Mouse (Mus musculus) kidney, adult 2 months (tissue): ENCODE results near the gene Gpnmb. TPM values are rescaled to one million over a fixed set of nuclear protein-coding genes. Genes with fewer than 3 reads are reported as not detected.

Source experiments
- DNase-seq: peaks from one replicate; pipeline ENCODE4 v3.0.0; 2021
- H3K27ac ChIP-seq: fragments of 200-500 bp; 2 replicates; pipeline ENCODE4 v1.5.1; 2012; ENCODE audit warnings: low read depth, low read length, control low read depth, inconsistent platforms; ENCODE audit not compliant: insufficient read depth
- H3K27me3 ChIP-seq: fragments of 200-500 bp; replicated peaks from 2 replicates; pipeline ENCODE4 v1.6.1; 2012; ENCODE audit warnings: mild to moderate bottlenecking, moderate library complexity, low read length, inconsistent platforms; ENCODE audit not compliant: control insufficient read depth, insufficient read depth
- H3K36me3 ChIP-seq: fragments of 200-500 bp; 2 replicates; pipeline ENCODE4 v1.6.1; 2012; ENCODE audit warnings: mild to moderate bottlenecking, moderate library complexity, low read length, inconsistent platforms; ENCODE audit not compliant: control insufficient read depth, insufficient read depth
- H3K4me1 ChIP-seq: fragments of 200-500 bp; 2 replicates; pipeline ENCODE4 v1.6.1; 2011; ENCODE audit warnings: low read length; ENCODE audit not compliant: control insufficient read depth, insufficient read depth
- H3K4me3 ChIP-seq: fragments of 200-500 bp; 2 replicates; pipeline ENCODE4 v1.5.1; 2011; ENCODE audit warnings: mild to moderate bottlenecking, low read depth, low read length, control low read depth; ENCODE audit not compliant: insufficient read depth
- CTCF ChIP-seq: fragments of 200-500 bp; conservative IDR thresholded peaks from 2 replicates; pipeline ENCODE4 v1.5.1; 2011; ENCODE audit warnings: low read depth, mild to moderate bottlenecking, control low read depth, low read length, moderate library complexity, mixed read lengths; ENCODE audit not compliant: insufficient read depth, insufficient read length
- POLR2A ChIP-seq: fragments of 200-500 bp; IDR thresholded peaks from one replicate; pipeline ENCODE4 v1.6.1; 2011; ENCODE audit warnings: low read depth, low read length, control low read depth
- whole genome bisulfite sequencing: fragments of 180-500 bp; shearing (Covaris S2); methylation state at CpG from one replicate; pipeline ENCODE4 v1.1.7; 2018; 5-methylcytosine and 5-hydroxymethylcytosine counted together
- polyA plus RNA-seq: library from polyadenylated mRNA; depleted of rRNA; stranded (reverse); fragments of >200 nt; gene quantifications from 2 replicates; pipeline ENCODE4 v1.2.3, GENCODE M21; 2012

Gpnmb gene
- polyA plus RNA-seq, 1 experiment: 1.2 TPM

- peaks cover 13% of the 10 kb centered on the region for H3K4me1 ChIP-seq
- H3K27ac ChIP-seq: peak overlapping the region; percentile 55
- 18% methylated on average over 13 of the region's 13 CpGs for WGBS
- no peak for TF ChIP-seq CTCF
- no peak for TF ChIP-seq POLR2A
- H3K4me3 ChIP-seq: peak overlapping the region; percentile 20; the same call in 1 of the 2 replicates
- H3K27me3 ChIP-seq: no peaks in the 10 kb centered on the region
- H3K36me3 ChIP-seq: no peaks in the 10 kb centered on the region
- DNase-seq: peak; percentile 92
Measured at GRCm38 (mm10) chr6:49096933-49097461, 60.7 kb downstream of the Gpnmb start.

GRCm38 (mm10) chr6:49097596-49098110, 61.3 kb downstream of the Gpnmb start:
- TF ChIP-seq POLR2A: no peak
- TF ChIP-seq CTCF: no peak
- Histone ChIP-seq H3K27ac (peak overlapping the region; percentile 25; the same call in 1 of the 2 replicates), H3K36me3 (no peaks in the 10 kb centered on the region), H3K27me3 (no peaks in the 10 kb centered on the region), H3K4me1 (peaks cover 13% of the 10 kb centered on the region), H3K4me3 (no peak overlapping the region)
- 45% methylated on average over 5 of the region's 5 CpGs for WGBS
- peak; percentile 43 for DNase-seq

- DNase-seq: no peak
- TF ChIP-seq POLR2A (no peak), CTCF (no peak)
- H3K4me3 ChIP-seq: no peak overlapping the region
- 84% methylated on average over 1 of the region's 1 CpGs for WGBS
- no peak overlapping the region for H3K27ac ChIP-seq
- peaks cover 13% of the 10 kb centered on the region for H3K4me1 ChIP-seq
- no peaks in the 10 kb centered on the region for H3K27me3 ChIP-seq
- H3K36me3 ChIP-seq: no peaks in the 10 kb centered on the region
Measured at GRCm38 (mm10) chr6:49099086-49099485, 62.7 kb downstream of the Gpnmb start.

- no peak overlapping the region for H3K27ac ChIP-seq
- no peaks in the 10 kb centered on the region for H3K4me1 ChIP-seq
- no peak overlapping the region for H3K4me3 ChIP-seq
- WGBS: 87% methylated on average over 15 of the region's 15 CpGs
- H3K36me3 ChIP-seq: no peaks in the 10 kb centered on the region
- no peaks in the 10 kb centered on the region for H3K27me3 ChIP-seq
- no peak for DNase-seq
- no peak for TF ChIP-seq POLR2A
- TF ChIP-seq CTCF: no peak
Measured at GRCm38 (mm10) chr6:49106746-49107500, 70.6 kb downstream of the Gpnmb start.

GRCm38 (mm10) chr6:49109196-49109595, 72.8 kb downstream of the Gpnmb start:
- no peak for TF ChIP-seq CTCF
- TF ChIP-seq POLR2A: no peak
- 96% methylated on average over 2 of the region's 2 CpGs for WGBS
- no peaks in the 10 kb centered on the region for H3K4me1 ChIP-seq
- H3K4me3 ChIP-seq: no peak overlapping the region
- DNase-seq: no peak
- no peak overlapping the region for H3K27ac ChIP-seq
- no peaks in the 10 kb centered on the region for H3K27me3 ChIP-seq
- H3K36me3 ChIP-seq: no peaks in the 10 kb centered on the region

GRCm38 (mm10) chr6:49113895-49114294, 77.5 kb downstream of the Gpnmb start:
- Histone ChIP-seq H3K36me3 (no peaks in the 10 kb centered on the region), H3K27ac (no peak overlapping the region), H3K27me3 (no peaks in the 10 kb centered on the region), H3K4me3 (no peak overlapping the region), H3K4me1 (no peaks in the 10 kb centered on the region)
- 69% methylated on average over 7 of the region's 7 CpGs for WGBS
- TF ChIP-seq CTCF (no peak), POLR2A (no peak)
- no peak for DNase-seq

GRCm38 (mm10) chr6:49114457-49114856, 78.1 kb downstream of the Gpnmb start:
- Histone ChIP-seq H3K36me3 (no peaks in the 10 kb centered on the region), H3K27ac (no peak overlapping the region), H3K4me1 (no peaks in the 10 kb centered on the region), H3K4me3 (no peak overlapping the region), H3K27me3 (no peaks in the 10 kb centered on the region)
- WGBS: 90% methylated on average over 6 of the region's 6 CpGs
- DNase-seq: no peak
- TF ChIP-seq CTCF (no peak), POLR2A (no peak)
